In genomic region chr1:53823687-53824445, GRCm38 (mm10) we compare ENCODE assay signal across 8 mouse cellular contexts. TPM values are rescaled to one million over a fixed set of nuclear protein-coding genes. Genes with fewer than 3 reads are reported as not detected.
DNase-seq lines count a peak whose midpoint lies in the region; ATAC-seq and TF ChIP-seq lines count a peak whose summit lies in the region.

No protein-coding gene starts in this region.

- H3K9ac ChIP-seq in heart, embryonic 12.5 days = 0 out of 2 replicates have a peak overlapping the region, but pooled peaks have one; percentile 25
- H3K9ac ChIP-seq in kidney, embryonic 14.5 days (ENCODE audit: low read depth, low read length) = 0 out of 2 replicates have a peak overlapping the region, but pooled peaks have one; percentile 23
- H3K9ac ChIP-seq in liver, embryonic 12.5 days = no peak overlapping the region
- H3K9ac ChIP-seq in stomach, postnatal 0 days (ENCODE audit: low read length) = no peak overlapping the region

- 7% methylated on average over 10 of the region's 10 CpGs for WGBS in heart, embryonic 12.5 days
- 6% methylated on average over 10 of the region's 10 CpGs for WGBS in kidney, embryonic 14.5 days
- WGBS in liver, embryonic 12.5 days (ENCODE audit: insufficient replicate concordance) = 9% methylated on average over 10 of the region's 10 CpGs
- 12% methylated on average over 10 of the region's 10 CpGs for WGBS in stomach, postnatal 0 days

- TF ChIP-seq EP300 in stomach, postnatal 0 days (optimal IDR thresholded peaks at IDR 0.05) = no peak

- peak overlapping the region; percentile 11 for H3K4me3 ChIP-seq in heart, embryonic 12.5 days
- H3K4me3 ChIP-seq in kidney, embryonic 14.5 days (ENCODE audit: low read length) = peak overlapping the region; percentile 21; the same call in 1 of the 2 replicates
- H3K4me3 ChIP-seq in liver, embryonic 12.5 days = no peak overlapping the region
- peak overlapping the region; percentile 12; the same call in 1 of the 2 replicates for H3K4me3 ChIP-seq in stomach, postnatal 0 days (ENCODE audit: low read depth, low read length)

- TF ChIP-seq CTCF in stomach, postnatal 0 days (IDR thresholded peaks at IDR 0.05; ENCODE audit: low read depth) = no peak

- peaks cover 18% of the 10 kb centered on the region for H3K36me3 ChIP-seq in heart, embryonic 12.5 days
- no peaks in the 10 kb centered on the region for H3K36me3 ChIP-seq in kidney, embryonic 14.5 days (ENCODE audit: control insufficient read depth, insufficient read depth, low read length)
- H3K36me3 ChIP-seq in liver, embryonic 12.5 days = no peaks in the 10 kb centered on the region
- H3K36me3 ChIP-seq in stomach, postnatal 0 days (ENCODE audit: control insufficient read depth, insufficient read depth, low read length) = no peaks in the 10 kb centered on the region

- H3K27me3 ChIP-seq in heart, embryonic 12.5 days (replicated peaks) = no peaks in the 10 kb centered on the region
- H3K27me3 ChIP-seq in kidney, embryonic 14.5 days (ENCODE audit: control insufficient read depth, insufficient read depth, low read length) = no peaks in the 10 kb centered on the region
- no peaks in the 10 kb centered on the region for H3K27me3 ChIP-seq in liver, embryonic 12.5 days (replicated peaks)
- H3K27me3 ChIP-seq in stomach, postnatal 0 days (ENCODE audit: control insufficient read depth, insufficient read depth, low read length) = no peaks in the 10 kb centered on the region

- H3K9me3 ChIP-seq in heart, embryonic 12.5 days (replicated peaks) = no peaks in the 10 kb centered on the region
- H3K9me3 ChIP-seq in kidney, embryonic 14.5 days (ENCODE audit: control insufficient read depth, low read length) = no peaks in the 10 kb centered on the region
- H3K9me3 ChIP-seq in liver, embryonic 12.5 days (replicated peaks) = no peaks in the 10 kb centered on the region
- no peaks in the 10 kb centered on the region for H3K9me3 ChIP-seq in stomach, postnatal 0 days (ENCODE audit: control insufficient read depth, low read length)

- no peak overlapping the region for H3K27ac ChIP-seq in heart, embryonic 12.5 days (ENCODE audit: poor library complexity, severe bottlenecking)
- peak overlapping the region; percentile 32; the same call in 1 of the 2 replicates for H3K27ac ChIP-seq in kidney, embryonic 14.5 days (ENCODE audit: low read depth, low read length)
- no peak overlapping the region for H3K27ac ChIP-seq in liver, embryonic 12.5 days
- H3K27ac ChIP-seq in stomach, postnatal 0 days (replicated peaks) = no peak overlapping the region; the same call in 1 of the 2 replicates

- H3K4me1 ChIP-seq in heart, embryonic 12.5 days (replicated peaks) = peaks cover 22% of the 10 kb centered on the region
- H3K4me1 ChIP-seq in kidney, embryonic 14.5 days (ENCODE audit: control insufficient read depth, insufficient read depth, low read length) = 0 out of 2 replicates have a peak, but pooled peaks cover 5% of the 10 kb centered on the region
- no peaks in the 10 kb centered on the region for H3K4me1 ChIP-seq in liver, embryonic 12.5 days
- no peaks in the 10 kb centered on the region for H3K4me1 ChIP-seq in stomach, postnatal 0 days (replicated peaks; ENCODE audit: control insufficient read depth, insufficient read depth)

- DNase-seq in cerebellum, adult 9-11 months = peak; percentile 6
- DNase-seq in cerebellum, adult 8-10 months = no peak
- peak; percentile 52 for DNase-seq in c-Kit-positive CD71-negative TER-119-negative erythroid progenitor cells, embryonic 14.5 days (ENCODE audit: low read depth)
- DNase-seq in naive thymus-derived CD4-positive, alpha-beta T cell, adult 2 months (ENCODE audit: low read depth) = peak; percentile 87
- DNase-seq in stomach, postnatal 0 days (ENCODE audit: low spot score) = no peak

- ATAC-seq in heart, embryonic 12.5 days (ENCODE audit: insufficient number of reproducible peaks, low FRiP score) = no peak
- peak; percentile 92 for ATAC-seq in kidney, embryonic 14.5 days (ENCODE audit: low FRiP score, low TSS enrichment)
- ATAC-seq in liver, embryonic 12.5 days = no peak
- ATAC-seq in stomach, postnatal 0 days (ENCODE audit: low FRiP score, low TSS enrichment) = peak; percentile 61; the same call in 1 of the 2 replicates

- H3K4me2 ChIP-seq in heart, embryonic 12.5 days = peak overlapping the region; percentile 59
- peak overlapping the region; percentile 27; the same call in 1 of the 2 replicates for H3K4me2 ChIP-seq in kidney, embryonic 14.5 days (replicated peaks; ENCODE audit: low read depth, low read length)
- peak overlapping the region; percentile 27; the same call in 1 of the 2 replicates for H3K4me2 ChIP-seq in liver, embryonic 12.5 days
- peak overlapping the region; percentile 32; the same call in 1 of the 2 replicates for H3K4me2 ChIP-seq in stomach, postnatal 0 days (replicated peaks; ENCODE audit: low read depth)

RNA-seq across cellular contexts. Expression of gene Stk17b, which starts 38.8 kb away (rescaled TPM):
- polyA plus RNA-seq in heart, embryonic 12.5 days (2016; fragmentation: Nextera tagmentation; extraction: Ambion mirVana) = 17.5 and 20.3 TPM in 2 replicates
- polyA plus RNA-seq in kidney, embryonic 14.5 days (2014; fragmentation: Nextera tagmentation; extraction: Ambion mirVana) = 12.4 and 13.1 TPM in 2 replicates
- 16.5 and 17.9 TPM in 2 replicates for polyA plus RNA-seq in liver, embryonic 12.5 days (2016; fragmentation: Nextera tagmentation; extraction: Ambion mirVana)
- polyA plus RNA-seq in stomach, postnatal 0 days (2015; fragmentation: Nextera tagmentation; extraction: Ambion mirVana) = 12.8 and 14.6 TPM in 2 replicates

Comparison
In these comparisons a context has a peak if more than half of its experiments do, and no peak if none do; other contexts are left out.
1. DNase-seq: peak in cerebellum, adult 9-11 months (single experiment), c-Kit-positive CD71-negative TER-119-negative erythroid progenitor cells, embryonic 14.5 days (single experiment) and naive thymus-derived CD4-positive, alpha-beta T cell, adult 2 months (single experiment); none in cerebellum, adult 8-10 months (single experiment) and stomach, postnatal 0 days (single experiment).
2. ATAC-seq: peak in kidney, embryonic 14.5 days (single experiment) and stomach, postnatal 0 days (single experiment); none in heart, embryonic 12.5 days (single experiment) and liver, embryonic 12.5 days (single experiment).
3. H3K9ac ChIP-seq: peak in heart, embryonic 12.5 days (single experiment) and kidney, embryonic 14.5 days (single experiment); none in liver, embryonic 12.5 days (single experiment) and stomach, postnatal 0 days (single experiment).
4. Peak in every context shown above with its lines, with median percentiles within 50 percentile points of each other: H3K4me2 ChIP-seq.